Mouse (Mus musculus) limb, embryonic 11.5 days (tissue): ENCODE data around the gene Tac2. TPM values are rescaled to one million over a fixed set of nuclear protein-coding genes. Genes with fewer than 3 reads are reported as not detected.
"Not testable (repeated sequence)": the region's sequence is repeated elsewhere in the genome, so short reads cannot be mapped to it uniquely, and the experiment has no call there.

Source experiments
- ATAC-seq: fragments of 200-750 bp; cut with Nextera tagmentation; 2 replicates; pipeline ENCODE4 v1.8.0; 2017; ENCODE audit warnings: low read depth; ENCODE audit not compliant: insufficient number of reproducible peaks, low FRiP score, low TSS enrichment
- DNase-seq: peaks from one replicate; pipeline ENCODE4 v3.0.0-alpha.2; 2015; ENCODE audit warnings: low spot score
- H3K27ac ChIP-seq: fragments of 300-500 bp; sonication (generic); replicated peaks from 2 replicates; pipeline ENCODE4 v1.5.1; 2014; ENCODE audit warnings: low read depth, mild to moderate bottlenecking, low read length
- H3K27me3 ChIP-seq: fragments of 300-500 bp; sonication (generic); 2 replicates; pipeline ENCODE4 v1.6.1; 2014; ENCODE audit warnings: mild to moderate bottlenecking, low read length, mixed read lengths; ENCODE audit not compliant: control insufficient read depth, insufficient read depth
- H3K36me3 ChIP-seq: fragments of 300-500 bp; sonication (generic); 2 replicates; pipeline ENCODE4 v1.6.1; 2014; ENCODE audit warnings: mild to moderate bottlenecking, low read length, moderate library complexity, mixed read lengths; ENCODE audit not compliant: control insufficient read depth, insufficient read depth
- H3K4me1 ChIP-seq: fragments of 300-500 bp; sonication (generic); 2 replicates; pipeline ENCODE4 v1.6.1; 2014; ENCODE audit warnings: low read length, mixed read lengths; ENCODE audit not compliant: control insufficient read depth, insufficient read depth
- H3K4me2 ChIP-seq: fragments of 300-500 bp; sonication (generic); 2 replicates; pipeline ENCODE4 v1.6.1; 2014; ENCODE audit warnings: low read depth, mild to moderate bottlenecking, moderate library complexity; ENCODE audit not compliant: severe bottlenecking
- H3K4me3 ChIP-seq: fragments of 300-500 bp; sonication (generic); 2 replicates; pipeline ENCODE4 v1.5.1; 2014; ENCODE audit warnings: low read depth, low read length
- H3K9ac ChIP-seq: fragments of 300-500 bp; sonication (generic); 2 replicates; pipeline ENCODE4 v1.6.1; 2014; ENCODE audit warnings: mild to moderate bottlenecking, low read length
- H3K9me3 ChIP-seq: fragments of 300-500 bp; sonication (generic); 2 replicates; pipeline ENCODE4 v1.6.1; 2016; ENCODE audit warnings: low read length; ENCODE audit not compliant: control insufficient read depth
- WGBS: fragments of 180-500 bp; shearing (Covaris S2); extraction: QIAGEN DNeasy Blood & Tissue Kit; methylation state at CpG from one replicate; pipeline ENCODE4 v1.1.7; 2014; 5-methylcytosine and 5-hydroxymethylcytosine counted together
- polyA plus RNA-seq: library from polyadenylated mRNA; unstranded; fragments of >200 nt; fragmentation: Nextera tagmentation; extraction: Ambion mirVana; gene quantifications from 2 replicates; pipeline ENCODE4 v1.2.1, GENCODE M21; 2014

Gene Tac2
- polyA plus RNA-seq, 1 experiment from 2014 or later, result 1.9 TPM

DNA sequence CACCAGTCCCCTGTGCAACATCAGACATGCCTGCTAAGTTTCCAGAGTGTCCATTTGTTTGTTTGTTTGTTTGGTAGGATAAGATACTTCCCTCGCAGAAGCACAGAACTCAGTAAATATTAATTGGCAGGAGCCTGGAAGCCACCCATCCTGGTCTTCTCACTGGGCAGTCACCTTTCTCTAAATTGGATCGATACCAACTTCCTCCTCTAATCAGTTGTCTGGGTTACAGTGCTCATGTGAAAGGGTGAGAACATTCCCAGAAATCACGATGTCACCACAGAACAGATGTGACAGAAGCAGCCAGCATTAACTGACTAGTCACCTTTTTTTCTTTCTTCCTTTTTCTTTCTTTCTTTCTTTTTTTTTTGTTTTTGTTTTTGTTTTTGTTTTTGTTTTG lies 31.0 kb downstream of the Tac2 start:
- no peak for DNase-seq
- Histone ChIP-seq H3K4me3 (no peak overlapping the region), H3K4me1 (no peaks in the 10 kb centered on the region), H3K4me2 (no peak overlapping the region), H3K36me3 (no peaks in the 10 kb centered on the region), H3K9me3 (no peaks in the 10 kb centered on the region), H3K9ac (no peak overlapping the region), H3K27me3 (no peaks in the 10 kb centered on the region), H3K27ac (no peak overlapping the region)
- no peak for ATAC-seq
- 83% methylated on average over 3 of the region's 3 CpGs for WGBS

- ATAC-seq, result no peak
- H3K4me2 ChIP-seq, result peak overlapping the region; percentile 24; the same call in 1 of the 2 replicates
Measured at GRCm38 (mm10) chr10:127755770-127756468, 31.6 kb downstream of the Tac2 start.

DNA sequence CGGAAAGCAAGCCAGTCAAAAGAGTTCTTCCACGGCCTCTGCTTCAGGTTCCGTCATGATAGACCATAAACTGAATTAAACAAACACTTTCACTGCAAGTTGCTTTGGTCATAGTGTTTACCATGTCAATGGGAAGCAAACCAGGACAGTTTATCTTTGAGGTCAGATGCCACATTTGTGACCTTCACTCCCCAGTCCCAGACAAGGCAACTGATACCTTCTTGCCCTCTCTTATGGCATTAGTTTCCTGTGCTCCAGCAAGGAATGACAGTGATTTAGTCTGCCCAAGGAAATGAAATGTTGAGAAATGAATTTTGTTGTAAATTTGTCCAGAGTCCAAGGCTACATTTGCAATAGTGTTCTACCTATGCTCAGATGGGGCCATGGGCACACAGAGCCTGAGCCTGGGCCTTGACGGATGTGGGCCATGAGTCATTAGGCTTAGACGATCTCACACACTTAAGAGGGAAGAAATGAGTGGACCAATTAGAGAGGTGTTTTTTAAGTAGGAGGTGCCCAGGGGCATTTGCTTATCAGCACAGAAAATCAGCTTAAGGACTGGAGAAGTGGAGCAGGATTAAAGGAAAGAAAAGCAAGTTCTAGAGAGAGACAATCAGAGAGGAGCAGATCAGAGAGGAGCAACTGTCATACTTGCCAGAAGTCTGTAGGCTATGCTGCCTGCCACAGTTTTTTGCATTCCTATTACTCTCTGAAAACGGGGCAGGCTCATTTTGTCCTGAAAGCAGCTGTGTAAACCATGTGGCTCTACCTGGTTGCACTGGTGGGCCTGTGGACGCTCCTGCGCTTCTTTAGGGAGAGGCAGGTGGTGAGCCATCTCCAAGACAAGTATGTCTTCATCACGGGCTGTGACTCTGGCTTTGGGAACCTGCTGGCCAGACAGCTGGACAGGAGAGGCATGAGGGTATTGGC lies 35.2 kb downstream of the Tac2 start, which contains the start of the genes Rdh1 and Rdh16f1:
TSS of gene Rdh1 (plus strand) at position 541 of the 930 bp plus-strand sequence.
TSS of gene Rdh16f1 (plus strand) at position 607 of the 930 bp plus-strand sequence.
- Histone ChIP-seq H3K9ac (no peak within 1 kb of the TSS), H3K4me3 (no peak within 1 kb of the TSS), H3K27me3 (no peaks in the 10 kb centered on the region), H3K4me2 (no peak within 1 kb of the TSS), H3K36me3 (no peaks in the 10 kb centered on the region), H3K4me1 (no peaks in the 10 kb centered on the region), H3K9me3 (no peaks in the 10 kb centered on the region), H3K27ac (no peak within 1 kb of the TSS)
- DNase-seq (no peak), ATAC-seq (no peak)
- WGBS, result 69% methylated on average over 9 of the region's 9 CpGs

More at GRCm38 (mm10) chr10:127755770-127756468, 31.6 kb downstream of the Tac2 start:
- Histone ChIP-seq H3K9ac (no peak overlapping the region), H3K4me3 (no peak overlapping the region), H3K9me3 (no peaks in the 10 kb centered on the region), H3K27ac (no peak overlapping the region), H3K4me1 (no peaks in the 10 kb centered on the region), H3K27me3 (no peaks in the 10 kb centered on the region), H3K36me3 (no peaks in the 10 kb centered on the region)
- WGBS, result 47% methylated on average over 18 of the region's 18 CpGs
- no peak for DNase-seq

- H3K9ac ChIP-seq, ATAC-seq, H3K4me2 ChIP-seq, H3K27ac ChIP-seq, H3K27me3 ChIP-seq, H3K36me3 ChIP-seq, DNase-seq, H3K9me3 ChIP-seq, H3K4me3 ChIP-seq, H3K4me1 ChIP-seq: not testable (repeated sequence)
- WGBS, result 88% methylated on average over 10 of the region's 10 CpGs
Measured at GRCm38 (mm10) chr10:127762926-127763325, 38.6 kb downstream of the Tac2 start.

- ATAC-seq (no peak), DNase-seq (no peak)
- Histone ChIP-seq H3K9ac (no peak overlapping the region), H3K4me2 (no peak overlapping the region), H3K27ac (no peak overlapping the region), H3K4me1 (no peaks in the 10 kb centered on the region), H3K27me3 (no peaks in the 10 kb centered on the region), H3K9me3 (no peaks in the 10 kb centered on the region), H3K36me3 (no peaks in the 10 kb centered on the region), H3K4me3 (no peak overlapping the region)
- 63% methylated on average over 12 of the region's 12 CpGs for WGBS
Measured at GRCm38 (mm10) chr10:127763914-127764680, 39.8 kb downstream of the Tac2 start.

DNA sequence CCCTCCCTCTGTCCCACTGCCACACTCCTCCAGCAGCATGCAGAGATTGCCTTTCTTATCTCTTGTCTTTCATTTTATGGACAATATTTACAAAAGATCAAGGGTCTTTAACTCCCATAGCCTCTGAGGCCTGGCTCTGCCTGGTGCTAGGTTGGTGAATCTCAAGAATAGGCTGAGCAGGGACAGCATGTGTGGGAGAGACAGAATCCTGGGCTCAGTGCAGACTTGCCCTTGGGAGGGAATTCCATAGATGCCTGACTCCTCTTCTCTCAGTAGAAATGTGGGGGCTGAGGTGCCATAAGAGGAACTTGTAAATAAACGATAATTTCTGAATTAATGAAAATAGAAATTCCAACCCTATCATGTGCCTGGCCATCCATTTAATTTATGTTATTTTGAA lies 42.3 kb downstream of the Tac2 start:
- 83% methylated on average over 1 of the region's 1 CpGs for WGBS
- no peaks in the 10 kb centered on the region for H3K36me3 ChIP-seq

GRCm38 (mm10) chr10:127776011-127776410 lies 51.7 kb downstream of the Tac2 start, which contains the start of gene Rdh9:
Gene Rdh9 (plus strand): TSS chr10:127776386.
- Histone ChIP-seq H3K4me2 (no peak within 1 kb of the TSS), H3K27me3 (no peaks in the 10 kb centered on the region), H3K4me1 (no peaks in the 10 kb centered on the region), H3K9ac (no peak within 1 kb of the TSS), H3K4me3 (no peak within 1 kb of the TSS), H3K27ac (no peak within 1 kb of the TSS), H3K36me3 (no peaks in the 10 kb centered on the region), H3K9me3 (no peaks in the 10 kb centered on the region)
- no peak for DNase-seq
- 86% methylated on average over 2 of the region's 2 CpGs for WGBS
- ATAC-seq, result no peak

More for the DNA sequence above, 42.3 kb downstream of the Tac2 start:
- DNase-seq (no peak), ATAC-seq (no peak)
- no peaks in the 10 kb centered on the region for H3K27me3 ChIP-seq
- no peaks in the 10 kb centered on the region for H3K9me3 ChIP-seq
- no peak overlapping the region for H3K4me2 ChIP-seq
- no peaks in the 10 kb centered on the region for H3K4me1 ChIP-seq
- H3K27ac ChIP-seq, result no peak overlapping the region
- H3K9ac ChIP-seq, result no peak overlapping the region
- no peak overlapping the region for H3K4me3 ChIP-seq
